Comparison of ENCODE assay signal across 8 mouse cellular contexts in genomic region chr4:82859131-82860125, GRCm38 (mm10). TPM values are rescaled to one million over a fixed set of nuclear protein-coding genes. Genes with fewer than 3 reads are reported as not detected.
A peak's percentile ranks its signal among the peaks of the same experiment; 100 is the strongest.
DNase-seq lines count a peak whose midpoint lies in the region; ATAC-seq lines count a peak whose summit lies in the region.

Gene Zdhhc21, minus strand, starts transcription at chr4:82859958.

- H3K4me2 ChIP-seq in hindbrain, embryonic 13.5 days, result peak within 1 kb of the TSS; percentile 67

- H3K27ac ChIP-seq in hindbrain, embryonic 13.5 days, result peak within 1 kb of the TSS; percentile 95

- no peaks in the 10 kb centered on the region for H3K27me3 ChIP-seq in hindbrain, embryonic 13.5 days

- peak; percentile 94 for ATAC-seq in hindbrain, embryonic 13.5 days (ENCODE audit: low FRiP score)

- no peaks in the 10 kb centered on the region for H3K36me3 ChIP-seq in hindbrain, embryonic 13.5 days

- peak within 1 kb of the TSS; percentile 92 for H3K9ac ChIP-seq in hindbrain, embryonic 13.5 days

- peak within 1 kb of the TSS; percentile 76 for H3K4me3 ChIP-seq in hindbrain, embryonic 13.5 days

- no peaks in the 10 kb centered on the region for H3K9me3 ChIP-seq in hindbrain, embryonic 13.5 days

- WGBS in hindbrain, embryonic 13.5 days, result under 1% methylated on average over 70 of the region's 82 CpGs

- H3K4me1 ChIP-seq in hindbrain, embryonic 13.5 days (replicated peaks), result peaks cover 21% of the 10 kb centered on the region

- DNase-seq in MN1 (ENCODE audit: low spot score), result peak; percentile 70
- DNase-seq in cerebellum, adult 9-10 months, result peak; percentile 86
- peak; percentile 41 to 69 for DNase-seq in frontal cortex, postnatal 14 days (ENCODE audit: low spot score in 2 of 2)
- peak; percentile 77 for DNase-seq in left cerebral cortex, adult 11 months (ENCODE audit: low spot score)
- DNase-seq in lung, postnatal 36 days, result peak; percentile 78
- DNase-seq in retina, embryonic 14.5 days (ENCODE audit: low spot score), result peak; percentile 72
- peak; percentile 81 to 84 for DNase-seq in thymus, postnatal 36 days

RNA-seq across cellular contexts. Expression of gene Zdhhc21, which starts in this region (rescaled TPM):
- 14.7 and 17.1 TPM in 2 replicates for polyA plus RNA-seq in hindbrain, embryonic 13.5 days (2015; fragmentation: Nextera tagmentation; extraction: Ambion mirVana)

Comparison
In these comparisons a context has a peak if more than half of its experiments do, and no peak if none do; other contexts are left out.
1. Peak in every context shown above with its lines: DNase-seq, ATAC-seq, H3K4me3 ChIP-seq and H3K27ac ChIP-seq.